Mouse (Mus musculus) MEL (cell line): ENCODE results near the gene Ell. TPM values are rescaled to one million over a fixed set of nuclear protein-coding genes. Genes with fewer than 3 reads are reported as not detected.
A peak's percentile ranks its signal among the peaks of the same experiment; 100 is the strongest.

Experiments
- DNase-seq: peaks from one replicate; pipeline ENCODE4 v3.0.0; 2011; ENCODE audit warnings: low read depth, low spot score
- H3K27ac ChIP-seq: 2 replicates; pipeline ENCODE4 v1.5.1; 2012; ENCODE audit warnings: low read depth, mild to moderate bottlenecking, control low read depth, low read length, moderate library complexity; ENCODE audit not compliant: control insufficient read depth
- H3K27me3 ChIP-seq, 2 experiments: fragments of 150-350 bp in 1 of 2; sonication (generic) in 1 of 2; 2 replicates each; pipeline ENCODE4 v1.6.1; 2012; ENCODE audit warnings: low read length in 2 of 2, mild to moderate bottlenecking in 2 of 2, improper control_type of control experiment in 1 of 2, moderate library complexity in 1 of 2; ENCODE audit not compliant: insufficient read depth in 2 of 2, control insufficient read depth in 1 of 2
- H3K36me3 ChIP-seq, 2 experiments: 2 replicates each; pipeline ENCODE4 v1.6.1; 2012 to 2014; ENCODE audit warnings: low read length in 2 of 2, improper control_type of control experiment in 1 of 2, inconsistent platforms in 1 of 2, mild to moderate bottlenecking in 1 of 2; ENCODE audit not compliant: insufficient read depth in 2 of 2, control insufficient read depth in 1 of 2
- H3K4me1 ChIP-seq, 2 experiments: fragments of 150-350 bp in 1 of 2; sonication (generic) in 1 of 2; 2 replicates each; pipeline ENCODE4 v1.6.1; 2012; ENCODE audit warnings: low read length in 2 of 2, improper control_type of control experiment in 1 of 2, mild to moderate bottlenecking in 1 of 2; ENCODE audit not compliant: insufficient read depth in 2 of 2, control insufficient read depth in 1 of 2
- H3K4me3 ChIP-seq, 2 experiments: fragments of 150-350 bp in 1 of 2; sonication (generic) in 1 of 2; 2 replicates each; pipeline ENCODE4 v1.5.1; 2012; ENCODE audit warnings: low read depth in 2 of 2, low read length in 2 of 2, mild to moderate bottlenecking in 2 of 2, moderate library complexity in 2 of 2, control low read depth in 1 of 2, improper control_type of control experiment in 1 of 2; ENCODE audit not compliant: control insufficient read depth in 1 of 2, insufficient read depth in 1 of 2
- H3K79me2 ChIP-seq: 2 replicates; pipeline ENCODE4 v1.6.1; 2012; ENCODE audit warnings: mild to moderate bottlenecking, low read length, moderate library complexity; ENCODE audit not compliant: control insufficient read depth, poor library complexity, insufficient read depth
- H3K9ac ChIP-seq: 2 replicates; pipeline ENCODE4 v1.6.1; 2012; ENCODE audit warnings: low read depth, mild to moderate bottlenecking, control low read depth, low read length, moderate library complexity; ENCODE audit not compliant: control insufficient read depth, poor library complexity, severe bottlenecking
- H3K9me3 ChIP-seq: fragments of 150-350 bp; sonication (generic); replicated peaks from 2 replicates; pipeline ENCODE4 v1.6.1; 2012; ENCODE audit warnings: mild to moderate bottlenecking, low read length, improper control_type of control experiment, moderate library complexity; ENCODE audit not compliant: insufficient read depth
- BHLHE40 ChIP-seq: IDR thresholded peaks from 2 replicates; pipeline ENCODE4 v1.6.1; 2012; ENCODE audit warnings: low read depth, mild to moderate bottlenecking, inconsistent platforms, low read length, improper control_type of control experiment, borderline replicate concordance
- CHD1 ChIP-seq: IDR thresholded peaks from 2 replicates; pipeline ENCODE4 v1.6.1; 2012; ENCODE audit warnings: low read depth, mild to moderate bottlenecking, inconsistent platforms, low read length, improper control_type of control experiment
- CHD2 ChIP-seq: IDR thresholded peaks from 2 replicates; pipeline ENCODE4 v1.6.1; 2011; ENCODE audit warnings: low read length, improper control_type of control experiment
- EP300 ChIP-seq, 2 experiments: IDR thresholded peaks; 2 replicates each; pipeline ENCODE4 v1.6.1; 2011; ENCODE audit warnings: improper control_type of control experiment in 2 of 2, low read length in 2 of 2, low read depth in 1 of 2, mild to moderate bottlenecking in 1 of 2
- HCFC1 ChIP-seq: IDR thresholded peaks from 2 replicates; pipeline ENCODE4 v1.6.1; 2012; ENCODE audit warnings: low read depth, mild to moderate bottlenecking, inconsistent platforms, low read length, improper control_type of control experiment, moderate library complexity
- JUND ChIP-seq: IDR thresholded peaks from 2 replicates; pipeline ENCODE4 v1.6.1; 2011; ENCODE audit warnings: low read depth, mild to moderate bottlenecking, improper control_type of control experiment, low read length
- KAT2A ChIP-seq: conservative IDR thresholded peaks from 2 replicates; pipeline ENCODE4 v1.6.1; 2012; ENCODE audit warnings: low read depth, low read length, improper control_type of control experiment, inconsistent platforms
- MEF2A ChIP-seq: IDR thresholded peaks from 2 replicates; pipeline ENCODE4 v1.6.1; 2014; ENCODE audit warnings: low read depth, mild to moderate bottlenecking, inconsistent platforms, low read length, improper control_type of control experiment; ENCODE audit not compliant: poor library complexity, insufficient replicate concordance, severe bottlenecking; ENCODE audit errors: extremely low read depth
- MYC ChIP-seq: IDR thresholded peaks from 2 replicates; pipeline ENCODE4 v1.6.1; 2011; ENCODE audit warnings: low read depth, mild to moderate bottlenecking, low read length, improper control_type of control experiment, moderate library complexity
- POLR2A ChIP-seq, 2 experiments: IDR thresholded peaks; 2 replicates each; pipeline ENCODE4 v1.6.1; 2011 to 2012; ENCODE audit warnings: low read length in 2 of 2, mild to moderate bottlenecking in 2 of 2, control low read depth in 1 of 2, improper control_type of control experiment in 1 of 2, low read depth in 1 of 2, moderate library complexity in 1 of 2; ENCODE audit not compliant: control insufficient read depth in 1 of 2, insufficient read depth in 1 of 2, poor library complexity in 1 of 2
- POLR2AphosphoS2 ChIP-seq: IDR thresholded peaks from 2 replicates; pipeline ENCODE4 v1.6.1; 2011; ENCODE audit warnings: low read length, improper control_type of control experiment
- UBTF ChIP-seq: IDR thresholded peaks from 2 replicates; pipeline ENCODE4 v1.6.1; 2012; ENCODE audit warnings: low read depth, mild to moderate bottlenecking, inconsistent platforms, low read length, improper control_type of control experiment, moderate library complexity, borderline replicate concordance; ENCODE audit not compliant: insufficient read depth
- ZC3H11A ChIP-seq: IDR thresholded peaks from 2 replicates; pipeline ENCODE4 v1.6.1; 2012; ENCODE audit warnings: low read depth, mild to moderate bottlenecking, inconsistent platforms, low read length, improper control_type of control experiment
- ZKSCAN1 ChIP-seq: IDR thresholded peaks from 2 replicates; pipeline ENCODE4 v1.6.1; 2012; ENCODE audit warnings: low read depth, mild to moderate bottlenecking, inconsistent platforms, low read length, improper control_type of control experiment, moderate library complexity
- polyA plus RNA-seq, 2 experiments: library from polyadenylated mRNA; stranded (reverse) in 1 of 2; unstranded in 1 of 2; fragments of >175 nt in 1 of 2; fragments of >200 nt in 1 of 2; gene quantifications; 2 replicates each; pipeline versions ENCODE4 v1.2.1 to v1.2.4; 2012; ENCODE audit warnings: low replicate concordance in 2 of 2, low read depth in 1 of 2; ENCODE audit not compliant: insufficient read length in 2 of 2, insufficient read depth in 1 of 2, missing spikeins in 1 of 2
- total RNA-seq: library from RNA; depleted of rRNA; stranded (reverse); fragments of 300-350 nt; gene quantifications from 2 replicates; pipeline ENCODE4 v1.2.3, GENCODE M21; 2012

Gene Ell
- total and polyA plus RNA-seq, 3 experiments = 12.4 to 25.9 TPM; not detected in 1

DNA sequence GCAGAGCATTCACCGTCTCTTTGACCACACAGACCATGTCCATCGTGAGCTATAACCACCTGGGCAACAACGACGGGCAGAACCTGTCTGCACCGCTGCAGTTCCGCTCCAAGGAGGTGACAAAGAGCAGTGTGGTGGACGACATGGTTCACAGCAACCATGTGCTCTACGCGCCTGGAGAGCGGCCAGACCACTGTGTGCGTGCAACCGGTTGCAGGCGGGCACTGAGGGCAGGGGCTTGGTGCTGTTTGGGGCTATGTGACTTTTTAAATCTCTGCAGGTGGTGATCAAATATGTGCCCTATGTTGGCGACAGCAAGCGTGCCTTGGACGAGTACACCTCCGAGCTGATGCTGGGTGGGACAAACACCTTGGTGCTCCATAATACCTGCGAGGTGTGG lies 57.0 kb downstream of the Ell start:
- H3K9me3 ChIP-seq = no peaks in the 10 kb centered on the region
- H3K27me3 ChIP-seq = no peaks in the 10 kb centered on the region
- no peak overlapping the region for H3K27ac ChIP-seq
- peaks cover 7% of the 10 kb centered on the region for H3K79me2 ChIP-seq
- no peaks in the 10 kb centered on the region; a peak in 1 of 4 replicates for H3K36me3 ChIP-seq
- no peak for DNase-seq
- TF ChIP-seq UBTF (no peak), EP300 (IDR thresholded peaks at IDR 0.05; ENCODE audit: low read depth in 1 of 2, low read length in 2 of 2) (no peak), CHD2 (no peak), ZC3H11A (no peak), HCFC1 (no peak), BHLHE40 (no peak), MEF2A (no peak), ZKSCAN1 (no peak), MYC (no peak), CHD1 (no peak), JUND (no peak), KAT2A (no peak)
- H3K9ac ChIP-seq = no peak overlapping the region
- peaks cover 3 to 11% of the 10 kb centered on the region in 2 experiments; a peak in 3 of 4 replicates for H3K4me1 ChIP-seq
- no peak overlapping the region for H3K4me3 ChIP-seq

DNA sequence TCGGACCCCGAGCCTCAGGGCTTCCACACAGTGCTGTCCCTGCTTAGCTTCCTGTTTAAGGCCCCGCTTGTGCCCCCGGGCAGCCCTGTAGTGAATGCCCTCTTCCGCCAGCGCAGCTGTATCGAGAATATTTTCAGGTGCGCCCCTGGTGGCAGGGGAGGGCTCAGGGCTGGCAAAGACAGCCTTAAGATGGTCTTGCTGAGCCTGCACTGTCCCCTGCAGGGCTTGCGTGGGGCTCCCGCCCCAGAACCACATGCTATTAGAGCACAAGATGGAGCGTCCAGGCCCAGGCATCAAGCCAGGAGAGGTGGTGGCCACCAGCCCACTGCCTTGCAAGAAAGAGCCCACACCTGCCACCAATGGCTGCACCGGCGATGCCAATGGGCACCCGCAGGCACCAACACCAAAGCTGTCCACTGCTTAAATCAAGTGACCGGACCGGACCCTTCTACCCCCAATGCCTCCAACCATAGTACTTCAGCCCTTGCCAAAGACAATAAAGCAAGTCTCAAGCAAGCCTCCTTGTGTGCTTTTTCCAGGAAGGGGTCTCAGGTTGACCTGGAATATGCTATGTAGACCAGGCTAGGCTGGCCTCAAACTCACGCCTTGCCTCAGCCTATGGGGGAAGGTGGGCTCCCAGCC lies 57.6 kb downstream of the Ell start:
- H3K36me3 ChIP-seq = no peaks in the 10 kb centered on the region; a peak in 1 of 4 replicates
- DNase-seq = no peak
- no peak overlapping the region for H3K9ac ChIP-seq
- H3K27ac ChIP-seq = no peak overlapping the region
- TF ChIP-seq POLR2A (IDR thresholded peaks at IDR 0.05; ENCODE audit: control insufficient read depth in 1 of 2, insufficient read depth in 1 of 2, low read depth in 1 of 2, low read length in 2 of 2, poor library complexity in 1 of 2) (no peak; a peak in 1 of 4 replicates), POLR2AphosphoS2 (peak; percentile 56)
- TF ChIP-seq, all 39 proteins: peak for 1
- Histone ChIP-seq H3K4me3 (no peak overlapping the region), H3K27me3 (no peaks in the 10 kb centered on the region), H3K79me2 (peaks cover 7% of the 10 kb centered on the region), H3K4me1 (peaks cover 3 to 11% of the 10 kb centered on the region in 2 experiments; a peak in 3 of 4 replicates), H3K9me3 (no peaks in the 10 kb centered on the region)
